Mouse (Mus musculus) gastrocnemius, adult 18-20 months (tissue): ENCODE data around the gene Mfap3. TPM values are rescaled to one million over a fixed set of nuclear protein-coding genes. Genes with fewer than 3 reads are reported as not detected.
A peak's percentile ranks its signal among the peaks of the same experiment; 100 is the strongest.

Experiments used
- DNase-seq: peaks from one replicate; pipeline ENCODE4 v3.0.0; 2021; ENCODE audit warnings: low spot score
- long read RNA-seq, 2 experiments: library from polyadenylated mRNA; stranded (forward); transcript quantifications; one replicate each; pipeline ENCODE4 v2.0.0; 2021
- total RNA-seq, 2 experiments: library from RNA; stranded (reverse); gene quantifications; 2 replicates each; pipeline ENCODE4 v1.2.3; 2021

Mfap3 gene
- 1 to 10 TPM; 7.0 to 8.3 TPM for total RNA-seq
- long read RNA-seq, experiment 1, full-length matches to known transcripts, result 7 of 10 reads
- long read RNA-seq, experiment 1, partial matches to known transcripts, result 1 of 10 reads
- long read RNA-seq, experiment 1, other reads (novel, unspliced or antisense), result 2 of 10 reads
- long read RNA-seq, experiment 2, full-length matches to known transcripts, result 1 of 3 reads
- long read RNA-seq, experiment 2, partial matches to known transcripts, result 0 of 3 reads
- long read RNA-seq, experiment 2, other reads (novel, unspliced or antisense), result 2 of 3 reads

GRCm38 (mm10) chr11:57518091-57518750, at the start of gene Mfap3, which contains the start of gene Fam114a2:
Mfap3 (plus strand) TSS chr11:57518664.
Fam114a2 (minus strand) TSS chr11:57518617.
- DNase-seq, result peak; percentile 94

DNA sequence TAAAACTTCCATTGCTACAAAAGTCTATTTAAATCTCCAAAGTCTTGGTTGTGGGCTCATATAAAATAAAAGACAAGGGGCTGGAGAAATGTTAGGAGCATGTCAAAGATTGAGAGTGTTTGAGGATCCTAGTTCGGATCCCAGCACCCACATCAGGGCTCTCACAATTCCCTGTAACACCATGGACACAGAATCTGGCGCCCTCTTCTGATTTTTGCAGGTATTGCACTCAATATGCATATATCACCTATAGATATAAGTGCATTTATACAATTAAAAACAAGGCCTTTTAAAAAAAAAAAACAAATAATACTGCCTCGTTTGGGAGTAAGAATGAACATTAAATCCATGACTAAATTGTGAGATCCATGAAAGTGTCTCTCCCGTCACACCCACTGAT, 49.8 kb upstream of the Mfap3 start:
- DNase-seq, result no peak

GRCm38 (mm10) chr11:57470056-57470455, 48.4 kb upstream of the Mfap3 start:
- DNase-seq, result no peak

- no peak for DNase-seq
These were observed 47.5 kb upstream of the Mfap3 start for GRCm38 (mm10) chr11:57470979-57471378.

DNA sequence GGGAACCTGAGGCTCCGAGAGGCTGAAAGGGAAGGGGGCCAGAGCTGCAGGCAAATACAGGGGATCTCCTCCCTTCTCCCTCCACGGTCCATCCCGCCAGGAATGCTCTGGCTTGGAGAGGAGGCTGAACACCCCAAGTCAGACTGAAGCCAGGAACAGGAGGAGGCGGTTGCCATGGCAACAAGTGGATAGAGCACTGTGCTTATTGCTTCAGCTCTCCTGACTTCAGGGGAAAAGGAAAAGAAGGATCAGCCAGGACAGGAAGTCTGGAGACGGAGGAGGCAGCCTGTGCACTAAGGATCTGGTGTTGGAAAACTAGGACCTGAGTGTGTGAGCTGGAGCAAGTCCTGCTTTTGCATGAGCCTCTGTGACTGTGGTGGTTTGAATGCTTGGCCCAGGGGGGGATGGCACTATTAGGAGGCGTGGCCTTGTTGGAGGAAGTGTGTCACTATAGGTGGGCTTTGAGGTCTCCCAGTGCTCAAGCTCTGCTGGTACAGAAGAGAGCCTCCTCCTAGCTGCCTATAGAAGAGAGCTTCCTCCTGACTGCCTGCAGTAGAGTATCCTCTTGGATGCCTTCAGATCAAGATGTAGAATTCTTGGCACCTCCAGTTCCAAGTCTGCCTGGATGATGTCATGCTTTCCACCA, 44.0 kb upstream of the Mfap3 start:
- no peak for DNase-seq

- peak; percentile 17 for DNase-seq
These were observed 43.3 kb upstream of the Mfap3 start for GRCm38 (mm10) chr11:57475119-57475518.

GRCm38 (mm10) chr11:57478077-57478476, 40.4 kb upstream of the Mfap3 start:
- DNase-seq, result no peak

GRCm38 (mm10) chr11:57488436-57488835, 30.0 kb upstream of the Mfap3 start:
- DNase-seq, result no peak

GRCm38 (mm10) chr11:57496462-57497039, 21.9 kb upstream of the Mfap3 start:
- no peak for DNase-seq

DNA sequence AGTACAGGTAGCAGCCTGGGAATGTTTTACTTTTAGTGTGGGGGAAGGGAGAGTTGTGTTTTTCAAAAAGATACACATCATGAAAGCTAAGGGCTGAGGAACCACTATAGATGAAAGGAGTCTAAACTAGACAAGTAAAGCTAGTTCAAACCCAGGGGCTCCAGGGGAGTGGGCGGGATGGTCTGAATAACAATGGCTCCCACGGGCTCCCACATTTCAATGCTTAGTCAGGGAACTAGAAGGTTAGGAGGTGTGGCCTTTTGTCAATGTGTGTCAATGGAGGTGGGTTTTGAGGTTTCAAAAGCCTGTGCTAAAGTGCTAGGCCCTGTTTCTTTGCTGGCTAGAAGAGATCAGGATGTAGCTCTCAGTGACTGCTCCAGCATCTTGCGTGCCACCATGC, 20.8 kb upstream of the Mfap3 start:
- no peak for DNase-seq

- DNase-seq, result no peak
These were observed 20.2 kb upstream of the Mfap3 start for GRCm38 (mm10) chr11:57498215-57498614.

DNA sequence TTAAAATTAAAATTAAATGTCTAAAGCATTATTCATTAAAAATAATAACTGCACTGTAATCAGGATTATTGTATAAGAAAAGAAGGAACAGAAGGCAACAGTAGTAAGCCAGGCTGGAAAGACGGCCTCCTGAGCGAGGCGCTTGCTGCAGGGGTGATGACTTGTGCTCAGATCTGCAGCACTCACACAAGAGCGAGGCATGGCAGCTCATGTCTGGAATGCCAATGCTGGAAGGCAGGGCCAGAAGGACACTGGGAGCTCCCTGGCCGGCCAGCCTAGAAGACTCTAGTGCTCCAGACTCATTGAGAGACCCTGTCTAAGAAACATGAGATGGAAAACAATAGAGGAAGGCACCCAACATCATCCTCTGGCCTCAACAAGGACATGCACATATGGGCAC, 15.3 kb upstream of the Mfap3 start:
- DNase-seq, result no peak

GRCm38 (mm10) chr11:57506899-57507298, 11.6 kb upstream of the Mfap3 start:
- DNase-seq, result no peak

GRCm38 (mm10) chr11:57515218-57515617, 3.2 kb upstream of the Mfap3 start:
- no peak for DNase-seq

GRCm38 (mm10) chr11:57516946-57517441, 1.5 kb upstream of the Mfap3 start:
- no peak for DNase-seq

GRCm38 (mm10) chr11:57518751-57519148, 286 bp downstream of the Mfap3 start:
- no peak for DNase-seq

DNA sequence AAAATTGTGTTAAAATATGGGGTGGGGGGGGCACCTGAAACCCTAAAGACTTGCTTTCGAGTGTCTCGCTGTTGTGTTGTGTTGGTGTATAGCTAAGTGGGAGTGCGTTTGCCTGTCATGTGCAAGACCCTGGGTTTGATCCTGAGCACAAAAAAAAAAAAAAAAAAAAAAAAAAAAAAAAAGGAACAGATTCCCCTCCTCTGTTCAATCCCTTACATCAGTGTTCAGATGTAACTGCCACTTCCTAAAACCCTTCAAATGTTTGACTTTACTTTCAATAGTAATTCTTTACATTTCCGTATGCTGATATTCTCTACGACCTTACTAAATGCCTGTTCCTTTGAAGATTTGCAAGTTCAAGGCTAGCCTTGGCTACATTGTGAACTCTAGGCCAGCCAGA, 840 bp downstream of the Mfap3 start:
- no peak for DNase-seq

- DNase-seq, result no peak
These were observed 2.7 kb downstream of the Mfap3 start for GRCm38 (mm10) chr11:57521206-57521605.

GRCm38 (mm10) chr11:57522046-57522445, 3.6 kb downstream of the Mfap3 start:
- no peak for DNase-seq

GRCm38 (mm10) chr11:57523418-57523817, 5.0 kb downstream of the Mfap3 start:
- no peak for DNase-seq

GRCm38 (mm10) chr11:57524597-57524996, 6.1 kb downstream of the Mfap3 start:
- DNase-seq, result peak; percentile 9

- DNase-seq, result no peak
These were observed 7.4 kb downstream of the Mfap3 start for GRCm38 (mm10) chr11:57525900-57526299.
